In genomic region chr10:111180633-111181032, GRCm38 (mm10) we compare ENCODE assay signal across 10 mouse cellular contexts. TPM values are rescaled to one million over a fixed set of nuclear protein-coding genes. Genes with fewer than 3 reads are reported as not detected.
DNase-seq lines count a peak whose midpoint lies in the region; ATAC-seq and TF ChIP-seq lines count a peak whose summit lies in the region.
"Had no signal": no experiment of that assay in that cellular context is flagged by ENCODE, and none has a peak within 500 bp of the region (broad histone marks: within the 10 kb centered on the region; RNA-seq: fewer than 3 reads in every experiment).

No protein-coding gene starts in this region.

- H3K4me1 ChIP-seq in heart, embryonic 14.5 days (ENCODE audit: control insufficient read depth in 2 of 2, insufficient read depth in 2 of 2, low read length in 2 of 2), result peaks cover 16 to 76% of the 10 kb centered on the region in 2 experiments
- peaks cover 7% of the 10 kb centered on the region for H3K4me1 ChIP-seq in E14TG2a.4 (replicated peaks; ENCODE audit: low read depth, low read length)
- peaks cover 60% of the 10 kb centered on the region for H3K4me1 ChIP-seq in bone marrow macrophage, adult 2 months (ENCODE audit: control insufficient read depth, insufficient read depth, low read length)
- H3K4me1 ChIP-seq in liver, embryonic 14.5 days (replicated peaks; ENCODE audit: control insufficient read depth in 2 of 2, insufficient read depth in 2 of 2, low read length in 1 of 2), result 0 out of 4 replicates have a peak, but pooled peaks cover 0 to 3% of the 10 kb centered on the region in 2 experiments

- no peaks in the 10 kb centered on the region for H3K27me3 ChIP-seq in heart, embryonic 14.5 days (ENCODE audit: control insufficient read depth, insufficient read depth, low read length)
- no peaks in the 10 kb centered on the region for H3K27me3 ChIP-seq in E14TG2a.4 (ENCODE audit: insufficient read depth, low read length)
- H3K27me3 ChIP-seq in liver, embryonic 14.5 days (ENCODE audit: control insufficient read depth, insufficient read depth, low read length), result no peaks in the 10 kb centered on the region
- H3K27me3 ChIP-seq: stomach, embryonic 15.5 days had no signal

- TF ChIP-seq EP300 in liver, embryonic 14.5 days (IDR thresholded peaks at IDR 0.05; ENCODE audit: low read depth), result no peak

- no peak for DNase-seq in heart, postnatal 4 days
- DNase-seq in liver, embryonic 14.5 days (ENCODE audit: low read depth in 3 of 3, low spot score in 3 of 3), result no peak
- DNase-seq in natural killer cell, adult 2 months (ENCODE audit: low spot score in 2 of 2), result no peak
- no peak for DNase-seq in T-cell, adult 2 months (ENCODE audit: low spot score)
- no peak for DNase-seq in thymus, postnatal 14 days

- H3K36me3 ChIP-seq in heart, embryonic 14.5 days (ENCODE audit: control insufficient read depth, insufficient read depth, low read length), result no peaks in the 10 kb centered on the region
- H3K36me3 ChIP-seq in E14TG2a.4 (ENCODE audit: insufficient read depth, low read length), result no peaks in the 10 kb centered on the region
- no peaks in the 10 kb centered on the region for H3K36me3 ChIP-seq in liver, embryonic 14.5 days (replicated peaks; ENCODE audit: control insufficient read depth, insufficient read depth, low read depth)
- H3K36me3 ChIP-seq: stomach, embryonic 15.5 days had no signal

- peak; percentile 32; the same call in 1 of the 2 replicates for TF ChIP-seq CTCF in E14TG2a.4 (conservative IDR thresholded peaks at IDR 0.05; ENCODE audit: low read length)
- TF ChIP-seq CTCF in bone marrow macrophage, adult 2 months (IDR thresholded peaks at IDR 0.05; ENCODE audit: low read depth, low read length), result peak; percentile 51
- peak; percentile 60 for TF ChIP-seq CTCF in liver, embryonic 14.5 days (IDR thresholded peaks at IDR 0.05; ENCODE audit: low read depth)

- no peak overlapping the region for H3K9ac ChIP-seq in heart, embryonic 14.5 days (ENCODE audit: low read length)
- H3K9ac ChIP-seq in liver, embryonic 14.5 days (replicated peaks), result no peak overlapping the region
- H3K9ac ChIP-seq: stomach, embryonic 15.5 days had no signal

- H3K9me3 ChIP-seq in heart, embryonic 14.5 days (ENCODE audit: control insufficient read depth, low read length), result no peaks in the 10 kb centered on the region
- no peaks in the 10 kb centered on the region for H3K9me3 ChIP-seq in E14TG2a.4 (ENCODE audit: low read length)
- H3K9me3 ChIP-seq in liver, embryonic 14.5 days (ENCODE audit: control insufficient read depth, low read length), result no peaks in the 10 kb centered on the region
- H3K9me3 ChIP-seq: stomach, embryonic 15.5 days had no signal

- ATAC-seq in heart, embryonic 14.5 days (ENCODE audit: insufficient number of reproducible peaks, insufficient read depth, low FRiP score, low read depth), result peak; percentile 25; the same call in 1 of the 2 replicates
- peak; percentile 36; the same call in 1 of the 2 replicates for ATAC-seq in liver, embryonic 14.5 days (ENCODE audit: insufficient read depth)

- peak overlapping the region in 1 of 2 experiments; percentile 42; a peak in 2 of 4 replicates for H3K27ac ChIP-seq in heart, embryonic 14.5 days (replicated peaks in 1 of 2; ENCODE audit: control insufficient read depth in 1 of 2, insufficient read depth in 1 of 2, low read depth in 2 of 2, low read length in 2 of 2)
- H3K27ac ChIP-seq in bone marrow macrophage, adult 2 months (ENCODE audit: insufficient read depth, low read depth, low read length), result no peak overlapping the region
- no peak overlapping the region for H3K27ac ChIP-seq in liver, embryonic 14.5 days
- H3K27ac ChIP-seq: stomach, embryonic 15.5 days had no signal

- no peak overlapping the region for H3K4me3 ChIP-seq in heart, embryonic 14.5 days (ENCODE audit: control insufficient read depth in 1 of 2, insufficient read depth in 1 of 2, low read depth in 1 of 2, low read length in 2 of 2)
- no peak overlapping the region for H3K4me3 ChIP-seq in E14TG2a.4 (replicated peaks; ENCODE audit: low read length)
- no peak overlapping the region for H3K4me3 ChIP-seq in bone marrow macrophage, adult 2 months (ENCODE audit: insufficient read depth, low read length)
- H3K4me3 ChIP-seq in liver, embryonic 14.5 days (ENCODE audit: insufficient read depth in 1 of 2, low read depth in 2 of 2, low read length in 2 of 2), result no peak overlapping the region
- H3K4me3 ChIP-seq: erythroblast, embryonic 14.5 days; stomach, embryonic 15.5 days had no signal

- peak overlapping the region; percentile 9; the same call in 1 of the 2 replicates for H3K4me2 ChIP-seq in heart, embryonic 14.5 days (ENCODE audit: low read length)
- no peak overlapping the region for H3K4me2 ChIP-seq in liver, embryonic 14.5 days (ENCODE audit: low read depth)
- H3K4me2 ChIP-seq: stomach, embryonic 15.5 days had no signal

- 11% methylated on average over 3 of the region's 3 CpGs for WGBS in heart, embryonic 14.5 days
- WGBS in liver, embryonic 14.5 days (ENCODE audit: insufficient replicate concordance), result 46% methylated on average over 3 of the region's 3 CpGs

- no peak for TF ChIP-seq POLR2A in bone marrow macrophage, adult 2 months (IDR thresholded peaks at IDR 0.05; ENCODE audit: borderline replicate concordance, low read depth, low read length)

RNA-seq across cellular contexts. Expression of gene Osbpl8, which starts 16.1 kb away (rescaled TPM):
- 43.9 and 50.3 TPM in 2 replicates for polyA plus RNA-seq in heart, embryonic 14.5 days (2014; fragmentation: Nextera tagmentation; extraction: Ambion mirVana)
- total RNA-seq in heart, postnatal 4 days (2021), result 10 to 100 TPM; 91.8 to 97.5 TPM
- polyA plus RNA-seq in bone marrow macrophage, adult 2 months (2012; ENCODE audit: insufficient read depth, insufficient read length, missing spikeins), result 155 and 166 TPM in 2 replicates
- polyA plus RNA-seq in liver, embryonic 14.5 days (2012; rRNA removed), result 4.8 and 6.3 TPM in 2 replicates
- polyA plus RNA-seq in liver, embryonic 14.5 days (2014; fragmentation: Nextera tagmentation; extraction: Ambion mirVana), result 7.2 and 7.7 TPM in 2 replicates
